In genomic region chr4:132398045-132398774, GRCm38 (mm10) we compare ENCODE assay signal across 8 mouse cellular contexts. TPM values are rescaled to one million over a fixed set of nuclear protein-coding genes. Genes with fewer than 3 reads are reported as not detected.
A peak's percentile ranks its signal among the peaks of the same experiment; 100 is the strongest.
DNase-seq lines count a peak whose midpoint lies in the region; ATAC-seq and TF ChIP-seq lines count a peak whose summit lies in the region.

No protein-coding gene starts in this region.

- TF ChIP-seq POLR2A in cortical plate, adult 2 months (IDR thresholded peaks at IDR 0.05; ENCODE audit: extremely low read depth, insufficient read depth, low read length), result 0 out of 2 replicates have a peak, but pooled peaks have one; percentile 44

- no peaks in the 10 kb centered on the region for H3K4me1 ChIP-seq in cortical plate, adult 2 months (ENCODE audit: control insufficient read depth, insufficient read depth, low read length)
- H3K4me1 ChIP-seq in hindbrain, embryonic 16.5 days (ENCODE audit: control insufficient read depth, insufficient read depth, low read depth, low read length), result peaks cover 2% of the 10 kb centered on the region; the same call in 1 of the 2 replicates
- H3K4me1 ChIP-seq in liver, embryonic 12.5 days, result peaks cover 44% of the 10 kb centered on the region
- H3K4me1 ChIP-seq in midbrain, postnatal 0 days (ENCODE audit: insufficient read depth, low read length), result no peaks in the 10 kb centered on the region

- no peak overlapping the region for H3K27ac ChIP-seq in cortical plate, adult 2 months (ENCODE audit: insufficient read depth, low read length)
- no peak overlapping the region for H3K27ac ChIP-seq in hindbrain, embryonic 16.5 days (ENCODE audit: low read depth, low read length)
- H3K27ac ChIP-seq in liver, embryonic 12.5 days, result peak overlapping the region; percentile 79
- H3K27ac ChIP-seq in midbrain, postnatal 0 days (ENCODE audit: low read depth, low read length), result no peak overlapping the region

- no peak for TF ChIP-seq CTCF in cortical plate, adult 2 months (IDR thresholded peaks at IDR 0.05; ENCODE audit: extremely low read depth, insufficient read depth, low read length)
- no peak for TF ChIP-seq CTCF in midbrain, postnatal 0 days (IDR thresholded peaks at IDR 0.05)

- ATAC-seq in hindbrain, embryonic 16.5 days, result peak; percentile 63; the same call in 1 of the 2 replicates
- peak; percentile 87 for ATAC-seq in liver, embryonic 12.5 days
- no peak for ATAC-seq in midbrain, postnatal 0 days (ENCODE audit: low FRiP score)

- H3K4me2 ChIP-seq in hindbrain, embryonic 16.5 days (ENCODE audit: low read length), result peak overlapping the region; percentile 48
- H3K4me2 ChIP-seq in liver, embryonic 12.5 days, result peak overlapping the region; percentile 76
- H3K4me2 ChIP-seq in midbrain, postnatal 0 days (ENCODE audit: low read depth, low read length, poor library complexity, severe bottlenecking), result peak overlapping the region; percentile 37

- H3K27me3 ChIP-seq in hindbrain, embryonic 16.5 days (replicated peaks; ENCODE audit: control insufficient read depth, insufficient read depth, low read length), result no peaks in the 10 kb centered on the region
- no peaks in the 10 kb centered on the region for H3K27me3 ChIP-seq in liver, embryonic 12.5 days (replicated peaks)
- no peaks in the 10 kb centered on the region for H3K27me3 ChIP-seq in midbrain, postnatal 0 days (ENCODE audit: insufficient read depth, low read length)

- H3K4me3 ChIP-seq in cortical plate, adult 2 months (ENCODE audit: insufficient read depth, low read length), result peak overlapping the region; percentile 5; the same call in 1 of the 2 replicates
- peak overlapping the region; percentile 11; the same call in 1 of the 2 replicates for H3K4me3 ChIP-seq in hindbrain, embryonic 16.5 days (ENCODE audit: low read length)
- H3K4me3 ChIP-seq in liver, embryonic 12.5 days, result peak overlapping the region; percentile 56
- peak overlapping the region; percentile 10; the same call in 1 of the 2 replicates for H3K4me3 ChIP-seq in midbrain, postnatal 0 days (ENCODE audit: low read depth, low read length)

- peak; percentile 39 to 59 for DNase-seq in cerebellum, postnatal 10 days
- no peak for DNase-seq in cerebellum, adult 9-11 months
- DNase-seq in gastrocnemius, postnatal 14 days, result peak; percentile 74
- DNase-seq in midbrain, postnatal 0 days (ENCODE audit: low spot score), result peak; percentile 63
- peak; percentile 73 for DNase-seq in urinary bladder, postnatal 14 days (ENCODE audit: low spot score)

- H3K9ac ChIP-seq in hindbrain, embryonic 16.5 days (ENCODE audit: low read depth, low read length), result peak overlapping the region; percentile 47
- H3K9ac ChIP-seq in liver, embryonic 12.5 days, result peak overlapping the region; percentile 63
- H3K9ac ChIP-seq in midbrain, postnatal 0 days (replicated peaks; ENCODE audit: low read length, poor library complexity, severe bottlenecking), result peak overlapping the region; percentile 19; the same call in 1 of the 2 replicates

- H3K36me3 ChIP-seq in hindbrain, embryonic 16.5 days (ENCODE audit: control insufficient read depth, insufficient read depth, low read length), result no peaks in the 10 kb centered on the region
- H3K36me3 ChIP-seq in liver, embryonic 12.5 days, result peaks cover 13% of the 10 kb centered on the region; the same call in 1 of the 2 replicates
- no peaks in the 10 kb centered on the region for H3K36me3 ChIP-seq in midbrain, postnatal 0 days (ENCODE audit: insufficient read depth, low read length)

- WGBS in hindbrain, embryonic 16.5 days, result 35% methylated on average over 11 of the region's 11 CpGs
- WGBS in liver, embryonic 12.5 days (ENCODE audit: insufficient replicate concordance), result 13% methylated on average over 11 of the region's 11 CpGs
- 30% methylated on average over 11 of the region's 11 CpGs for WGBS in midbrain, postnatal 0 days

- H3K9me3 ChIP-seq in hindbrain, embryonic 16.5 days (ENCODE audit: control insufficient read depth, low read length), result no peaks in the 10 kb centered on the region
- no peaks in the 10 kb centered on the region for H3K9me3 ChIP-seq in liver, embryonic 12.5 days (replicated peaks)
- H3K9me3 ChIP-seq in midbrain, postnatal 0 days (ENCODE audit: low read length), result no peaks in the 10 kb centered on the region

- intact Hi-C loops in gastrocnemius, postnatal 14 days (cut with DNase I; ENCODE audit: low total_unique reads), result no loop called here

RNA-seq across cellular contexts. Expression of gene Phactr4, which starts 24.1 kb away (rescaled TPM):
- polyA plus RNA-seq in cortical plate, adult 2 months (2012; rRNA removed), result 5.6 and 6.4 TPM in 2 replicates
- total RNA-seq in gastrocnemius, postnatal 14 days (2021), result 10 to 100 TPM; 13.2 to 13.3 TPM
- polyA plus RNA-seq in hindbrain, embryonic 16.5 days (2015; fragmentation: Nextera tagmentation; extraction: Ambion mirVana), result 5.0 and 7.0 TPM in 2 replicates
- 14.4 and 14.5 TPM in 2 replicates for polyA plus RNA-seq in liver, embryonic 12.5 days (2016; fragmentation: Nextera tagmentation; extraction: Ambion mirVana)
- 3.8 and 4.8 TPM in 2 replicates for total RNA-seq in midbrain, postnatal 0 days (2014; rRNA removed)
- 4.8 and 4.9 TPM in 2 replicates for polyA plus RNA-seq in midbrain, postnatal 0 days (2015; fragmentation: Nextera tagmentation; extraction: Ambion mirVana)

RNA-seq across cellular contexts. Expression of gene Rcc1, which starts 44.8 kb away (rescaled TPM):
- 8.8 and 9.2 TPM in 2 replicates for polyA plus RNA-seq in cortical plate, adult 2 months (2012; rRNA removed)
- total RNA-seq in gastrocnemius, postnatal 14 days (2021), result 1 to 10 TPM; 7.5 to 9.1 TPM
- polyA plus RNA-seq in hindbrain, embryonic 16.5 days (2015; fragmentation: Nextera tagmentation; extraction: Ambion mirVana), result 31.5 and 35.2 TPM in 2 replicates
- 91.9 and 102 TPM in 2 replicates for polyA plus RNA-seq in liver, embryonic 12.5 days (2016; fragmentation: Nextera tagmentation; extraction: Ambion mirVana)
- total RNA-seq in midbrain, postnatal 0 days (2014; rRNA removed), result 18.7 and 23.4 TPM in 2 replicates
- 21.7 and 21.9 TPM in 2 replicates for polyA plus RNA-seq in midbrain, postnatal 0 days (2015; fragmentation: Nextera tagmentation; extraction: Ambion mirVana)

Comparison
In these comparisons a context has a peak if more than half of its experiments do, and no peak if none do; other contexts are left out.
1. H3K4me3 ChIP-seq: peak in every context shown above with its lines; median percentile 56 in liver, embryonic 12.5 days; 11 in hindbrain, embryonic 16.5 days; 10 in midbrain, postnatal 0 days; 5 in cortical plate, adult 2 months.